Mouse (Mus musculus) cerebellum, postnatal 14 days (tissue): ENCODE results near the gene Gm5592.
"Not testable (repeated sequence)": the region's sequence is repeated elsewhere in the genome, so short reads cannot be mapped to it uniquely, and the experiment has no call there.

Experiments used
- DNase-seq, 2 experiments: peaks; one replicate each; pipeline ENCODE4 v3.0.0; 2021; ENCODE audit warnings: mixed read lengths in 2 of 2

Gm5592 gene

DNA sequence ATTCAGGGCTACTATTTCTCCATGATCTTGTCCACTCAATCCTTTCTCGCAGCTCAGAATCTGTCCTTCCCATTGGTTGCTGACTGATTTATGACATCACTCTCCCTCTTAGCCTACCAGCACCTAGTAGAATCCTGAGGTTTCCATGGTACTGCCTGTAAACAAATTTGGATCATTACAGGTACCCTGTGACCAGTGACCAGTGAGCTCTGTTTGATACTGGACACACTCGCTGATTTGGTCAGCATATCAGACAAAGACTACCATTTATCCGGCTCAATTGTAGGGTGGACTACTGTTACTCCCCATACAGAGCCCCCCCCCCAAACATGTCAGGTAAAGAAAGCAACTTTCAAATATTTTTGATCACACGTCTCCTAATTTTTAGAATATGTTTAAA, at the start of gene Gm5592:
Gm5592 (plus strand) TSS at position 301 of the 400 bp plus-strand sequence.
- DNase-seq: not testable (repeated sequence)

DNA sequence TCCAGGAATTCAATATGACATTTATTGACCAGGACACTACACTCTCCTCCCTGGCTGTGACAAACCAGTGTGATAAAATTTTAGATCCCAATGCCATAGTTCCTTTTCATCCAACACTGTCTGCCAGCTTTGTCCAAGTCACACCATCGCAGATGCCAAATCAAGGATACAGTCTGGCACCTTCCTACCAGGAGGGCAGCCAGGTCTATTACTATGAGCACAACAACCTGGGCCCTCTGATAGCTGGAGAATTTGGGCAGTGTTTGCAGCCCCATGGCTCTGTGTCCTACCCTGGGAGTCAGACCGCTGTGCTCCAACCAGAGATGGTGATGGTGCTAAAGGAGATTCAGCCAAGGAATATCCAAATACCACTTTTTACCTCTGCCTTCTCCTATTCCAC, 2.2 kb downstream of the Gm5592 start:
- DNase-seq: not testable (repeated sequence)

DNA sequence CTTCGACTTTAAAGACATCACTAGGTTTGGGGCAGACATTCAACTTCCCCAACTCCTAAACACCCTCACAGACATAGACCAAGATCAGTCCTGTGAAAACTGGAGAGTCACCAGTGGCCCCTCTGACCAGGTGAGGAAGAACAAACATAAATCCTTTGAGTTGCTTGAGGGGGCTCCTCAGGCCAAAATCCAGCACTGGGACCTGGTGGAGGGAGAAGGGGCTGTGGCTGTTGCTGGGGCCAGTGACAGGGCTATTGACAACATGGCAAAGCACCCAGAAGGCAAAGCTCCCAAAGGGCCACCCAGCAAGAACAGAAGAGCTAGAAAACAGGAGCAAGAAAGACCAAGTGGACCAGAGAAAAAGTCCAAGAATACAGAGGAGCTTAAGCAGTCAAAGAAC, 4.2 kb downstream of the Gm5592 start:
- not testable (repeated sequence) for DNase-seq

DNA sequence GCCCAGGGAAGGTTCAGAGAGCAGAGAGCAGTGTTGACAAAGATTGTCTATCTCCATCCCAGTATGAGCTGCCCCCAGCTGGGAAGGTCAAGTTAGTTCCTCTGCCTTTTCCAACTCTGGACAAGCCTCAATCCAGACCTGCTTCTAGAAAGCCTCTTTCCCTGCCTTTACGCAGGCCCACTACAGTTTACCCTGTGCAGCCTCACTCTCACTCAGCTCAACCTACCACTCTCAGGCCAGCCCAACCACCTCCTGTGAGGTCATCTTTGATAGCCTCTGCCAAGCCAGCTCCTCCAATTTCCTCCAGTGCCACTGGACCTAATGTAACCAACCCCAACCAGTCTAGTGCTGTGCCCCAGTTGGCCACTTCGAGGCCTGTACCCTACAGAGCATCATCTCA, 4.9 kb downstream of the Gm5592 start:
- not testable (repeated sequence) for DNase-seq

DNA sequence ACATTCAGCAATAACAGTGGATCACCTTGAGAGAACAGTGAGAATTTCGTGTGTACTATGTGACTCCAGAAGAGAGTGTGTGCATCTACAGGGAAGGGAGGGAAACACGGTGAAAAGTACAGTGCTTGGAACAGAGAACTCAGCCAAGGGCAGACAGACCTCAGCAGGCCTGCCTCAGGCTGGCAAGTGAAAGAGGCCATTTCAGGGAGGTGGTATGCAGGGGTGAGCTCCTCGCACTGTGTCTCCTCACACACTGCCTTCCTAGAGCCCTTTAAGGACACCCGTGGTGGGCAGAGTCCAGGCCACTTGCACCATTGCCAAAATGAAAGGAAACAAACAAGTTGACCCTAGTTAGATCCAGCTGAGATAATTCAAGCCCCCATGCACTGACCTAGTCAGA, 40.0 kb downstream of the Gm5592 start:
- DNase-seq: no peak
